In genomic region chr5:37002001-37002400, GRCm38 (mm10) we compare ENCODE assay signal across 7 mouse cellular contexts. TPM values are rescaled to one million over a fixed set of nuclear protein-coding genes. Genes with fewer than 3 reads are reported as not detected.
A peak's percentile ranks its signal among the peaks of the same experiment; 100 is the strongest.
DNase-seq lines count a peak whose midpoint lies in the region; ATAC-seq lines count a peak whose summit lies in the region.

No protein-coding gene starts in this region.

- H3K27me3 ChIP-seq in splenic B cell, adult 2 months (ENCODE audit: control insufficient read depth, insufficient read depth, low read length, poor library complexity, severe bottlenecking): no peaks in the 10 kb centered on the region

- peak; percentile 54 for ATAC-seq in CD4-positive, CD25-positive, alpha-beta regulatory T cell, adult 4 months
- peak; percentile 59 for ATAC-seq in megakaryocyte progenitor cell, adult 5-6 weeks (replicated peaks; ENCODE audit: poor library complexity)

- no peaks in the 10 kb centered on the region for H3K36me3 ChIP-seq in splenic B cell, adult 2 months (ENCODE audit: control insufficient read depth, insufficient read depth, low read length, poor library complexity, severe bottlenecking)

- DNase-seq in A20 (ENCODE audit: low read depth, low spot score): peak; percentile 60
- peak; percentile 79 to 85 for DNase-seq in cerebellum, adult 18-20 months
- DNase-seq in gastrocnemius, postnatal 10 days: peak; percentile 79
- DNase-seq in layer of hippocampus, postnatal 14 days (ENCODE audit: low spot score in 2 of 2): peak; percentile 72 to 85
- DNase-seq in splenic B cell, adult 2 months (ENCODE audit: low read depth, low spot score): peak; percentile 79

RNA-seq across cellular contexts. Expression of gene Wfs1, which starts 13.0 kb away (rescaled TPM):
- 1 to 10 TPM in 1 of 2 experiments, under 1 TPM in 1; 0.81 to 1.7 TPM for polyA plus RNA-seq in CD4-positive, CD25-positive, alpha-beta regulatory T cell, adult 4 months (2017; shearing (Covaris generic))
- 10 to 100 TPM; 25.4 to 30.2 TPM for total RNA-seq in gastrocnemius, postnatal 10 days (2021)
- total RNA-seq in layer of hippocampus, postnatal 14 days (2021): 100 to 1,000 TPM; 115 to 126 TPM
- total RNA-seq in megakaryocyte progenitor cell, adult 5-6 weeks (2015): 1.9 and 2.1 TPM in 2 replicates
- total RNA-seq in megakaryocyte progenitor cell, adult 5-6 weeks (2017): 0.78 and 2.0 TPM in 2 replicates

Comparison
In these comparisons a context has a peak if more than half of its experiments do, and no peak if none do; other contexts are left out.
1. Peak in every context shown above with its lines: DNase-seq and ATAC-seq.
2. RNA of gene Wfs1, which starts 13.0 kb away (total RNA-seq): 115 to 126 TPM in layer of hippocampus, postnatal 14 days and 25.4 to 30.2 TPM in gastrocnemius, postnatal 10 days; 0.78 to 2.1 TPM in megakaryocyte progenitor cell, adult 5-6 weeks; every median in the first group is over 4 times any median in the second.